Mouse (Mus musculus) naive thymus-derived CD4-positive, alpha-beta T cell, adult 2 months (primary cell): Measurements from ENCODE around the gene Setd3.

Experiments used
- DNase-seq: peaks from one replicate; pipeline ENCODE4 v3.0.0-alpha.2; 2011; ENCODE audit warnings: low read depth

Gene Setd3

GRCm38 (mm10) chr12:108203895-108204294 is 24.8 kb upstream of the Setd3 start:
- no peak for DNase-seq

DNA sequence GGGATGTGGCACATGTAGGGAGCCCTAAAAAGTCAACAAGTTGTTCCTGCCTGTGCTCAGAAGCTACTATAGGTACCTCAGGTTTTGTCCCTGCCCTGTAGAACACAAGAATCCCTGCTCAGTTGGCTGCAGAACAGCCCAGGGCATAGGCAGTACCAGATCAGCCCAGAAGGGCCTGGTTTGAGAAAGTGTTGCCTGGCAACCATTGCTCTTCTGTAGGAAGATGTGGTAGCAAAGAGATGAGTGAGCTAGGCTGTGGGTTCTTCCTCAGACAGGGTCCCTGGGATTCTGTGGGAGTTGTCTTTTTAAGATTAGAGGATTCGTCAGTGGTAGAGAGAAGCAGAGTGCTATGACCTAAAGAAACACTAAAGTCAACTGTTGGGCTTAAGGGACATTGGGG is 21.0 kb upstream of the Setd3 start:
- DNase-seq: no peak

DNA sequence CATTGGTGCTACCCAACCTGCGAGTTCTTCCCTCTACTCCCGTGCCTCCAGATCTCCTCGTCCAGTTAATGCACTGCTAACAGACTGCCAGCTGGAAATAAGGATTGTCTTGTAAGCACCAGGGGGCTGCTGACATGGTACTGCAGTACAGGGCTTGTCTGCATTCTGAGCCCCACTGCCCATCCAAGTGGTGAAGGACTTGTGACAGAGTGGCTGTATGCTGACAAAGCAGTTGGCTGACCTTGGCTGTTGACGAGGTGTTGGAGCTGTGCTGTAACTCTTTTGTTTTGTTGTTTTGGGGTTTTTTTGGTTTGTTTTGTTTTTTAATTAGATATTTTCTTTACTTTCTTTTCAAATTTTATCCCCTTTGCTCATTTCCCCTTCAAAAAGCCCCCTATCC is 19.3 kb upstream of the Setd3 start:
- DNase-seq: no peak

DNA sequence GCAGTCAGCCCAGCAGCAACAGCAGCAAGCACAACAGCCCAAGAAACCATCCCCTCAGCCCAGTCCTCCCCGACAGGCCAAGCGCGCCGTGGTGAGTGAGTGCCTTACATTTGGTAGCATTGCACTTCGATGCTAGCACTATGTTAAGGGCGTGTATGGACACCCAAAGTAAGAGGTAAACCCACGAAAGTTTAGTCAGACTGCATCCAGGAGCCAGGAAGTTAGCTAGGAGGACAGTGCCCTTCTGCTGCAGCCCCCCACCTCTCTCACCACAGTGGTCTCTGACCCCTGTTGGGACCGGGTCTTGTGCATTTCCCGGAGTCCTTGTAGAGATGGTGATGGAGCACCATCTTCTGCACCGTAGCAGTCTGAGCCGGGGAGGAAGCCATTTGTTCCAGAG is 16.6 kb upstream of the Setd3 start:
- DNase-seq: no peak

DNA sequence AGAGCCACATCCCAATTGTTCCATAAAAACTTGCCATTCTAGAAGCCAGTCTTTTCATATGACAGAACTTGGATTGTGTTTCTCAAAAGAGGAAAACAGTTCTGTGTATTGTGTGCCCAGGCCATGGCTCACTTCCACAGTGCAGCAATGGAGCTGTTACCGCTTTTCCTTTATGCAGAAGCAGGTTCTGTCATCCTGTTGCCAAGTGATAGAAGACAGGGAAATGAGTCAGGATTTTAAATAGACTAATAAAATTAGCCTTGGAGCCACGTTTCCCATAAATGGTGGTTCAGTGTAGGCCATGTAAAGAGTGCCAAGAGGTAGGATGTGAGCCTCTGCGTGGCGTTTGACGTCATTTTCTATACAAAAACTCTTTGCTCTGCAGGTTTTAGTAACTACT is 14.8 kb upstream of the Setd3 start:
- DNase-seq: no peak

GRCm38 (mm10) chr12:108187541-108188091 is 8.5 kb upstream of the Setd3 start:
- no peak for DNase-seq

GRCm38 (mm10) chr12:108181716-108182115 is 2.6 kb upstream of the Setd3 start:
- no peak for DNase-seq

DNA sequence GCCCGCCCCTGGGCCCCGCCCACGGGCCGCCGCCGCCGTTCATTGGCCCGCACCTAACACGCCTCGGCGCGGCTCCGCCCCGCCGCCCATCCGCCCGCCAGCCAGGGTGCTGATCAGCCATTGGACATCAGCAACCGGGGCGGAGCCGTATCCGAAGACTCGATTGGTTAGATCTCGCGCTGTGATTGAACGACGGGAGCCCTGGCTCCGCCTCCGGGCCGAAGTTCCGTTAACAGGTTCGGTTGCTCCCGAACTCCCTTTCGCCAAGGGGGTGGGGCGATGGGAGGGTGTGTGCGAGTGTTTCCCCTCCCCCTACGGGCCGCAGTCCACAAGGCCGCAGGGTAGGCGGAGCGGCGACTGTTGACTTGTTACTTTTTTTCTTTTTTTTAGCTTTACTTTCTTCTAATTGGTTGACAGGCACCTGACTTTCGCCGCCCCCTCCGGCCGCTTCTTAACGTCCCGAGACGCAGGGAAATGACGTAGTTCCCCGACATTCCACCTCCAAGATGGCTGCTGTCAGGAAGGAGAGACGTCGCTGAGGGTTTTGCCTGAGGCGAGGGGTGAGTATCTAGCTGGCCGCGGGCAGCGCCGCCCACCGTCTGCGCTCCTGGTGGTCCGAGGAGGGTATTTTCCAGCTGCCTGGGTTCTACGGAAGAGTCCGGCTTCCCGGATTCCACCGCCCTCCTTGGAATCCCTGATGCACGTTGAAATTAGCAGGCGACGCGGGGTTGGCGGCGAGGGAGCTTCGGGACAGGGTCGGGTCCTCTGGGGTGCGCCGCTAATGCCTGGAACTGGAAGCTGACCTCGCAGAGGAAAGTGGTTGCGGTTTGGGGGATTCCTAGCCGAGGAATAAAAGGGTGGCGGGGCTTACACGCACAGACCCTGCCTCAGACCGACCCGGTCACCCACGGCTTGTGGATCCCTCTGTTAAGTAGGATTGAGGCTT is 480 bp upstream of the Setd3 start, which contains the start of gene Ccnk:
TSS of gene Ccnk (plus strand) at position 259 of the 946 bp plus-strand sequence.
- peak; percentile 99 for DNase-seq

DNA sequence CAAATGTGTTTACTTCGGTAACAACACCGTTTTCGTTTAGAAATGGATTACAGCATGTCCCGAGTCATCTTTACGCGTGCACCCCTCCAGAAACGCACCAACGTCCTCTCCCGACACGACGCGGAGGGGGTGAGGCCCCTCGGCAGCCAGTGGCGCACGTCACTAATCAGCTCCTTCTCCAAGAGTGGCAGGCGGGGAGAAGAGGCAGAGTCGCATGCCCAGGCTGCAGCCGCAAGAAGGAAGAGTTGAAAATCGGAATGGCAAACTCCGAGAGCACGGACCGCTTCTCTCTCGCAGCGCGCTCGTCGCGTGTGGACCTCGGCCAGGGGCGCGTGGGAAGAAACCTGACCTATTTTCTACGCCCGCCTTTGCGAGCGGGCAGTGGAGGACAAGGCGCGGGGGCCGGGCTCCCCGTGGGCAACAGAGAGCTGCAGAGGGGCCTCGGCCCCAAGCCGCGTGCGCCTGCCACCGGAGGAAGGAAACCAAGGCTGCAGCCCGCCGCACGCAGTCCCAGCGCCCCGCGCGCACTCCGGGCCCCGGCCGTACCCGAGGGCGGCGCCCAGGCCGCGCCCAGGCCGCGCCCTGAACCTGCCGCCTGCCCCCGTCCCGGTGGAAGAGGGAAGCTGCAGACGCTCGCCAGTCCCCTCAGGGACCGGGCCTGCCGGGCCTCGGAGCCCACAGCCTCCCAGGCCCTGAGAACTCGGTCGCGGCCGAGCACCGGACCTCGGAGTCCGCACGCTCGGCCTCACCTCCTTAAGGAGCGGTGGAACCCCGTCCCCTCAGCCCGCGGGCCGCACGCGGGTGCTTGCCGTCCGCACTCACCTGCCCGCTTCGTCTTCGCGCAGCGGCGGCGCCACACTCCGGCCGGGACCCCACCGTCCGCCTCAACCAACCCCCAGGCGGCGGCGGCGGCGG is 526 bp downstream of the Setd3 start:
- peak; percentile 76 for DNase-seq

GRCm38 (mm10) chr12:108176366-108176765 is 2.7 kb downstream of the Setd3 start:
- DNase-seq: no peak

- DNase-seq: no peak
Measured at GRCm38 (mm10) chr12:108174606-108175505, 4.3 kb downstream of the Setd3 start.

DNA sequence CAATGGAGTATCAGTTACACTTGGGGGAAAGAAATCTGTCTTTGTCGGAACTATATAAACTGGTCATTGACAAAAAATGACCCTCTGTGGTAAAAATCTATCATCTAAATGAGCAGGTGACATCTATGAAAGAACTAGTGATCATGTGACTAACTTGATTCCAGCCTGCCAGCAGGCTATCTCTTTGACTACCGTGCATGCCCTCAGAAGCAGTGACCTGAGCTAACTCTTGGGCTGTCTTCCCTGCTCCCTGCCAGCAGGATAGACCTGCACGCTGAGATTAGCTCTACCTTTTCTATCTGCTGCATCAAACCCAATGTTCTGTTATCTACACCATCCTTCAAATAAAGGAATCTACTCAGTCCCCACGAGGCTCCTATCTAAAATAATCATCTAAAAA is 6.5 kb downstream of the Setd3 start:
- DNase-seq: no peak

GRCm38 (mm10) chr12:108171336-108171735 is 7.8 kb downstream of the Setd3 start:
- no peak for DNase-seq

DNA sequence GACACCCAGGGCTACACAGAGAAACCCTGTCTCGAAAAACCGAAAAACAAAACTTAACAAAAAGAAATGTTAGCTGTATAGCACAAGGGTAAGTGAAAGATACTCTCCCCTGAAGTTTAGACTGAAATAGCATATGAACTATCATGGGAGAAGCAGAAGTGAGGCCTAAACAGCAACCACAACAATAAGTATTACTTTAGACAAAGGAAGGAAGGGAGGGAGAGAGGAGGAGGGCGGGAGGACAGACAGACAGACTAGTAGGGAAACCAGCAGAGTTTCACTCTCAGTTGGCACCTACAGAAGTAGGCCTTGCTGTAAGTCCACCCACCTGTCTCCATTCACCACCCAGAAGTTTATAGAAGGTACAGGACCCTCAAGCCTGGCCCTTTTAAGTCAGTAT is 8.6 kb downstream of the Setd3 start:
- no peak for DNase-seq

DNA sequence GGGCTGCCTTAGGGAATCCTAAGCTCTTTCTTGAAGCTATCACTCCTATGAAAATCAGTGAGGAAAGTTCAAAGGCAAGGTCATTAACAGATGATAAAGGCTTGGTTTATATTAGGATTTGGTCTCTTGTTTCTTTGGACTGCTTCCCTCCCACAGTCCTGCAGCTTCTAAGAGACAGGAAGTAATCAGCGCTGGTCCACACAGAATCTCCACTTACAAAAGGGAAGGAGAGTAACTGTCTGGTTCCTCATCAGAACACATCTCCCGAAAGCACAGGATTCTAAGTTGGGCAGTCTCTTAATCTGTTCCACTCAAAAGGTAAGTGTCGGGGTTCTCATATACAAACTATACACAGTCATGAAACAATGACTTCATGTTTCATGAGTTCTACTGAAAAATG is 10.2 kb downstream of the Setd3 start:
- no peak for DNase-seq

- DNase-seq: no peak
Measured at GRCm38 (mm10) chr12:108163706-108164105, 15.4 kb downstream of the Setd3 start.

DNA sequence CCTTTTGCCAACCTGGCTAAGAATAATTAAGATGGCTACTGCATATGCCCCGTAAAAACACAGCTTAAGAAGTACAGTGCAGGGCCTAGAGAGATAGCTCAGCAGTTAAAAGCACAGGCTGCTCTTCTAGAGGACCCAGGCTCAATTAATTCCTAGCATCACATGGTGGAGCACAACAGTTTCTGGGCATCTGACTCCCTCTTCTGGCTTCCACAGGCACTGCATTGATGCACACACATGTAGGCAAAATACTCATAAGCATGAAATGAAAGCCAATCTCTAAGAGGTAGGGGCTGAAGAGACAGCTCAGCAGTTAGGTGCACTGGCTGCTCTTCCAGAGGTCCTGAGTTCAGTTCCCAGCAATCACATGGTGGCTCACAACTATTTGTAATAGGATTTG is 17.1 kb downstream of the Setd3 start:
- peak; percentile 32 for DNase-seq

DNA sequence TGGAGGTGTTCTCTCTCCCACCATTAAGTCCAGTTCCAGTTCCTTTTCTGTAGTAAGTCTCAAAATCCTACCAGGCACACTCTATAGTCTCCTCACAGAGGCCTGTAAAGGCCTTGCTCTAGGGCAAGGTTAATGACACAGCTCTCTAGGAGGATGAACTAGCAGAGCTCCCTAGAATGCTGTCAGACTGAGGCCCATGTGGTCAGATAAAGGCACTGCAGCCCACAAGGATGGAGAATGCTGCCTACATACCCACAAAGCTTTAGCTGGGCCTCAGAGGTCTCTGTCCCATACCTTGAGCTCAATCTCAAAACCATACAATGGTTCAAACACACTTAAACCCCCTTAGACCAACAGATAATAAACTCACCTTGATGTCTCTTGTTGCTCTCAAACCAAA is 19.3 kb downstream of the Setd3 start:
- no peak for DNase-seq

DNA sequence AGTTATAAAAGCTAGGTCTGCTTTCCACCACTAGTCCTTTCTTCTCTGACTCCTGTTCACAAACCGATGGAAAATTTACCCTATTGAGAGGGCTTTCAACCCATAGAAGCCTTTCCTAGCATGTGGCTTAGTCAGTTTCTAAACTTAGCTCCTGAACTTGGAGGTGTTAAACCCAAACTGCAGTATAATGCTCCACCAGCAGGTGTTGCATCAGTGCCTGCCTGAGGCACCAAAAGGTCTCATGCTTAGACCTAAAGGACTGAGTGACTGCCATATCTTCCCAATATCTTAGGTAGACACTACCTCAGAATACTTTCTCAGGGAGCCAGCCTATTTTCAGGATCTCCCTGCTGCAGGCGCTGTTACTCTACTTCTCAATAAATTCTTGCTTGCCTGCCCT is 26.4 kb downstream of the Setd3 start:
- no peak for DNase-seq

DNA sequence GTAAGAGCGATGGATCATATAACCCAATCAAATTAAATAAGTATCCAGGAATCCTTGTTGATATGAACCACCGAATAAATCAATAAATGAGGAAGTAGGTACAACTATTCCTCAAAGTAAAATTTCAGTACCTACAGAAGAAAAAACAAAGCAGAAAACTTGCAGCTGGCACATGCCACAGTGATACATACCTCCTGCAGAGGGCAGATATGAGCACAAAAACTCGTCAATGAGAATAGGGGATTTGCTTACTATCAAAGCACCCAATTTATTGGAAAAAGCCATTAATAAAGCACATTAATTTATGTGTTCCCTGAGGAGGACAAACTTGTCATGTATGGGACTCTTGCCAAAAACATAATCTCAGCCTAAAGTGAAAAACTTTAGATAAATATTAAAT is 29.4 kb downstream of the Setd3 start:
- DNase-seq: no peak

DNA sequence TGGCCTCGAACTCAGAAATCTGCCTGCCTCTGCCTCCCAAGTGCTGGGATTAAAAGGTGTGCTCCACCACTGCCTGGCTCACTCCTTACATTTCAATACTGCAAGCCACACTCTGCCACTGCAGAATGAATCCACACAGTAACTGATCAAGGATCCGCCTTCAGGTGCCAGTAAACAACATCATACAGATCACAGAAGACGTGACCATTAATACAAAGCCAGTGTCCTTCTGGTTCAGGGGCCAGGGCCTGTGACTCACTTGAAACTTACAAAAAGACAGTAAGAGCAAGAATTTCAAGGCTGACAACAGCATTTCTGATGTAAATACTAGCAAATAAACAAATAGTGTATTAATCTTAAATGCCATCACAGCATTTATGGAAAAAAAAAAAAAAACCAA is 33.9 kb downstream of the Setd3 start:
- DNase-seq: no peak
